Mouse (Mus musculus) lung, postnatal 0 days (tissue): ENCODE measurements around the gene Lrrc74b. TPM values are rescaled to one million over a fixed set of nuclear protein-coding genes. Genes with fewer than 3 reads are reported as not detected.
"Not testable (repeated sequence)": the region's sequence is repeated elsewhere in the genome, so short reads cannot be mapped to it uniquely, and the experiment has no call there.

ENCODE experiments used
- ATAC-seq: fragments of 200-750 bp; cut with Nextera tagmentation; 2 replicates; pipeline ENCODE4 v1.8.0; 2017; ENCODE audit warnings: moderate library complexity
- DNase-seq: peaks from one replicate; pipeline ENCODE4 v3.0.0-alpha.2; 2016; ENCODE audit warnings: low spot score
- H3K27ac ChIP-seq: fragments of 300-500 bp; sonication (generic); 2 replicates; pipeline ENCODE4 v1.5.1; 2014; ENCODE audit warnings: antibody characterized with exemption, mild to moderate bottlenecking, low read length, mixed read lengths
- H3K27me3 ChIP-seq: fragments of 300-500 bp; sonication (generic); replicated peaks from 2 replicates; pipeline ENCODE4 v1.6.1; 2014; ENCODE audit warnings: low read length, mixed read lengths; ENCODE audit not compliant: insufficient read depth
- H3K36me3 ChIP-seq: fragments of 300-500 bp; sonication (generic); 2 replicates; pipeline ENCODE4 v1.6.1; 2014; ENCODE audit warnings: low read length, mixed read lengths; ENCODE audit not compliant: insufficient read depth
- H3K4me1 ChIP-seq: fragments of 300-500 bp; sonication (generic); 2 replicates; pipeline ENCODE4 v1.6.1; 2014; ENCODE audit warnings: antibody characterized with exemption, low read depth, low read length, mixed read lengths; ENCODE audit not compliant: insufficient read depth
- H3K4me2 ChIP-seq: fragments of 300-500 bp; sonication (generic); replicated peaks from 2 replicates; pipeline ENCODE4 v1.6.1; 2014; ENCODE audit warnings: low read depth, mild to moderate bottlenecking, low read length, moderate library complexity, mixed read lengths
- H3K4me3 ChIP-seq: fragments of 300-500 bp; sonication (generic); 2 replicates; pipeline ENCODE4 v1.5.1; 2014; ENCODE audit warnings: low read depth, low read length
- H3K9ac ChIP-seq: fragments of 300-500 bp; sonication (generic); replicated peaks from 2 replicates; pipeline ENCODE4 v1.6.1; 2014; ENCODE audit warnings: low read depth, mild to moderate bottlenecking
- H3K9me3 ChIP-seq: fragments of 300-500 bp; sonication (generic); 2 replicates; pipeline ENCODE4 v1.6.1; 2016; ENCODE audit warnings: low read length, mixed read lengths
- CTCF ChIP-seq: IDR thresholded peaks from 2 replicates; pipeline ENCODE4 v1.5.1; 2016; ENCODE audit warnings: antibody characterized with exemption, mild to moderate bottlenecking
- EP300 ChIP-seq: IDR thresholded peaks from 2 replicates; pipeline ENCODE4 v1.6.1; 2016; ENCODE audit warnings: antibody characterized with exemption, mild to moderate bottlenecking, control low read depth
- WGBS: fragments of 180-500 bp; shearing (Covaris S2); extraction: QIAGEN DNeasy Blood & Tissue Kit; methylation state at CpG from one replicate; pipeline ENCODE4 v1.1.7; 2014; 5-methylcytosine and 5-hydroxymethylcytosine counted together
- polyA plus RNA-seq: library from polyadenylated mRNA; unstranded; fragments of >200 nt; fragmentation: Nextera tagmentation; extraction: Ambion mirVana; gene quantifications from 2 replicates; pipeline ENCODE4 v1.2.1, GENCODE M21; 2015

The Lrrc74b gene
- polyA plus RNA-seq, 1 experiment from 2014 or later: 5.3 TPM

DNA sequence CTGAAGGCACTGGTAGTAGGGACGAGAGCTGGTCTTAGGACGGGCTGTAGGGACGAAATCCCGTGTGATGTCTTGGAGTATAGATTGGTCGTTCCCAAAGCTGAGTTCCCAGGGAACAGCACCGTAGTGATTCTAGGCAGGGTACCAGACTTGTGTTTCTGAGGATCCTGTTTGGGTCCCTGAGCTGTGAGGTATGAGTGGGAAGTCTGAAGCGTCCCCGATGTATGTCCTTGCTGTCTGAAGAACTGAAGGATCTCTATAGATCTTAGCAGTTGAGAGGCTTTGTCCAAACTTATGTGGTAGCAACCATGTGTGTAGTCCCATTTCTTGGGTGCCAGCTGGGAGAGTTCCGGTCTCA, 51.8 kb downstream of the Lrrc74b start:
- no peak for ATAC-seq
- Histone ChIP-seq H3K4me1 (peaks cover 10% of the 10 kb centered on the region; the same call in 1 of the 2 replicates), H3K36me3 (peaks cover 13% of the 10 kb centered on the region; the same call in 1 of the 2 replicates), H3K9ac (peak overlapping the region; percentile 64), H3K9me3 (no peaks in the 10 kb centered on the region), H3K27ac (peak overlapping the region; percentile 76; the same call in 1 of the 2 replicates), H3K4me2 (peak overlapping the region; percentile 70), H3K27me3 (no peaks in the 10 kb centered on the region), H3K4me3 (peak overlapping the region; percentile 73)
- TF ChIP-seq CTCF (no peak), EP300 (no peak)
- no peak for DNase-seq
- WGBS: 6% methylated on average over 9 of the region's 9 CpGs

DNA sequence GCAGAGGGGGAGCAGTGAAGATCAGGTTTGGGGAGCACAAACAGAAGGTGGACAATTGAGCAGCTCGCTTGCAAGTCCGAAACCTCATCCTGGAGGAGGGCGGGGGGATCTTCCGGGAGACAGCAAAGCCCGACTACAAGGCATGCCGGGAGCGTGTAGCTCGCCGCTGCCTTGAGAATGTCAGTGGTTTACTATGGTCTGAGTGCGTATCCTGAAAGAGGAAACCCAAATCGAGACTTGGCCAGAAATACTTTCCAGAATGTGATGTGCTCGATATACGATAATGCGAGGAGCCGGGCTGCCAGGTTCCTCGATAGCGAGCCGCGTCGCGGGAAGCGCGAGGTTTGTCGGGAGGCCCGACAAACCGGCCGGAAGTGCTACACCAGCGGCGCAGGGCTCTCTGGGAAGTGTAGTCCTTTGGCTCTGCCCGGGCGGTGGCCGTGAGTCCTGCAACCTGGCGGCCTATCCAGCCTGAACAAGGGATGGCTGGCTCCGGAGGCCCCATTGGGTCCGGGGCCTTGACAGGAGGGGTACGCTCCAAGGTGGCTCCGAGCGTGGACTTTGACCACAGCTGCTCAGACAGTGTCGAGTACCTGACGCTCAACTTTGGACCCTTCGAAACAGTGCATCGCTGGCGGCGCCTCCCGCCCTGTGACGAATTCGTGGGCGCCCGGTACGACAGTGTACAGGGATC, 52.4 kb downstream of the Lrrc74b start, which contains the start of gene Lztr1:
Gene Lztr1, plus strand, starts transcription at position 143 of the 694 bp plus-strand sequence.
- no peak for TF ChIP-seq EP300
- TF ChIP-seq CTCF: peak; percentile 25
- H3K27me3 ChIP-seq: no peaks in the 10 kb centered on the region
- DNase-seq (peak; percentile 94), ATAC-seq (peak; percentile 95)
- peak within 1 kb of the TSS; percentile 70 for H3K4me2 ChIP-seq
- peak within 1 kb of the TSS; percentile 73 for H3K4me3 ChIP-seq
- H3K36me3 ChIP-seq: peaks cover 13% of the 10 kb centered on the region; the same call in 1 of the 2 replicates
- no peaks in the 10 kb centered on the region for H3K9me3 ChIP-seq
- WGBS: under 1% methylated on average over 50 of the region's 50 CpGs
- H3K27ac ChIP-seq: peak within 1 kb of the TSS; percentile 76
- H3K4me1 ChIP-seq: peaks cover 10% of the 10 kb centered on the region; the same call in 1 of the 2 replicates
- peak within 1 kb of the TSS; percentile 64 for H3K9ac ChIP-seq

DNA sequence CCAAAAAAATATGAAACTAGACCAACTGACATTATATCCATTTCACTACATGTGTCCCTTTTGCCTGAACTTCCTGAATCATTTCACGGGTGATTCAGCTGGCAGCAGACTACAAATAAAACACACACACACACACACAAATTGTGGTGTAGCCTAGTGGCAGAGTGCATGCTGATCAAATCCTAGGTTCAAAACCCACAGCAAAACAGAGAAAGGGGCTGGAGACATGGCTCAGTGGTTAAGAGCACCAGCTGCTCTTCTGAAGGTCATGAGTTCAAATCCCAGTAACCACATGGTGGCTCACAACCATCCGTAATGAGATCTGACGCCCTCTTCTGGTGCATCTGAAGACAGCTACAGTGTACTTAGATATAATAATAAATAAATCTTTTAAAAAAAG, 53.0 kb downstream of the Lrrc74b start:
- H3K27me3 ChIP-seq, H3K36me3 ChIP-seq, H3K27ac ChIP-seq, DNase-seq, H3K9me3 ChIP-seq: not testable (repeated sequence)
- ATAC-seq: 0 out of 2 replicates have a peak, but pooled peaks have one; percentile 0
- Histone ChIP-seq H3K4me3 (peak overlapping the region; percentile 73), H3K9ac (peak overlapping the region; percentile 64; the same call in 1 of the 2 replicates), H3K4me2 (peak overlapping the region; percentile 70), H3K4me1 (peaks cover 10% of the 10 kb centered on the region; the same call in 1 of the 2 replicates)
- 19% methylated on average over 3 of the region's 3 CpGs for WGBS
- 0 out of 2 replicates have a peak, but pooled peaks have one; percentile 10 for TF ChIP-seq CTCF

DNA sequence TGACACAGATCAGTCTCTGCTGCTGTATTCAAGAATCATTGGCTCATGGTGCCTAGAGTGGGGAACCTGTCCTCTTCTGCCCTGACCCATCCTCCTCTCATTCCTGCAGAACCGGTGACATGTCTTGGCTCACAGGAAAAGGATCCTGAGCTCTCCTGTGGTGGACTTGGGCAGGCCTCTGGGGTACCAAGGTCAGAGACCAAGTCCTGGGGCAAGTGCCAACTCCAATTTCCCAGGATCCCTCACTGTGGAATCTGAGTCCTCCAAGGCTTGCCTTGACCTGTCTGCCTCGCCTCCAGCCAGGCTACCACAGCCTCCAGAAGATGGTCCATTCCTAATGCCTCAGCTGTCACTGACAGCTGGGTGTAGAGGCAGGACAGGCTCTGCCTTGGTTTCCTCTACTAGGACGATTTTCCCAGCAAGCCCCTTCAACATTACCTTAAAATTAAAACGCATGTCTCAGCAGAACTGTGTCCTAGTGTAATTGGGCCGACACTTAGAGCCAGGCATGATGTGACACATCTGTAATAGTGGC, 54.0 kb downstream of the Lrrc74b start:
- TF ChIP-seq EP300 (no peak), CTCF (no peak)
- Histone ChIP-seq H3K27me3 (no peaks in the 10 kb centered on the region), H3K9me3 (no peaks in the 10 kb centered on the region), H3K27ac (no peak overlapping the region), H3K4me1 (peaks cover 10% of the 10 kb centered on the region; the same call in 1 of the 2 replicates), H3K9ac (no peak overlapping the region), H3K4me2 (no peak overlapping the region), H3K36me3 (no peaks in the 10 kb centered on the region), H3K4me3 (no peak overlapping the region)
- DNase-seq: no peak
- ATAC-seq: no peak
- WGBS: 88% methylated on average over 5 of the region's 5 CpGs

DNA sequence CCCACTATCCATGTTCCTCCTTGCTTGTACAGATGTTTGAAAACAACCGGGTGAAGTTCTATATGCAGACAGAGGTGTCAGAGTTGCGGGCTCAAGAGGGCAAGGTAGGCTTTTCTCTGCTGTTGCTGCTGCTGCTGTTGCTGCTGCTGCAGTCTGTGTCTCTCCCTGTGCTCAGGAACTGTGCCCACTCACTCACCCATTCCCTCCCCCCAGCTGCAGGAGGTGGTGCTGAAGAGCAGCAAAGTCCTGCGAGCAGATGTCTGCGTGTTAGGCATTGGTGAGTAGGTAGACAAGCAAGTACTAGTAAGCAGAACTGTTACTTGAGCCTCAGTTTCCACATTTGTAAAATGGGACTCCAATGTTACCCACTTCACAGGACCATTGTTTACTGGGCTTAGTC, 58.4 kb downstream of the Lrrc74b start:
- no peak overlapping the region for H3K4me3 ChIP-seq
- no peak overlapping the region for H3K4me2 ChIP-seq
- ATAC-seq: no peak
- TF ChIP-seq CTCF: no peak
- TF ChIP-seq EP300: no peak
- H3K36me3 ChIP-seq: no peaks in the 10 kb centered on the region
- H3K9me3 ChIP-seq: no peaks in the 10 kb centered on the region
- H3K27me3 ChIP-seq: no peaks in the 10 kb centered on the region
- no peak for DNase-seq
- WGBS: 64% methylated on average over 4 of the region's 4 CpGs
- no peaks in the 10 kb centered on the region for H3K4me1 ChIP-seq
- H3K27ac ChIP-seq: no peak overlapping the region
- H3K9ac ChIP-seq: no peak overlapping the region

DNA sequence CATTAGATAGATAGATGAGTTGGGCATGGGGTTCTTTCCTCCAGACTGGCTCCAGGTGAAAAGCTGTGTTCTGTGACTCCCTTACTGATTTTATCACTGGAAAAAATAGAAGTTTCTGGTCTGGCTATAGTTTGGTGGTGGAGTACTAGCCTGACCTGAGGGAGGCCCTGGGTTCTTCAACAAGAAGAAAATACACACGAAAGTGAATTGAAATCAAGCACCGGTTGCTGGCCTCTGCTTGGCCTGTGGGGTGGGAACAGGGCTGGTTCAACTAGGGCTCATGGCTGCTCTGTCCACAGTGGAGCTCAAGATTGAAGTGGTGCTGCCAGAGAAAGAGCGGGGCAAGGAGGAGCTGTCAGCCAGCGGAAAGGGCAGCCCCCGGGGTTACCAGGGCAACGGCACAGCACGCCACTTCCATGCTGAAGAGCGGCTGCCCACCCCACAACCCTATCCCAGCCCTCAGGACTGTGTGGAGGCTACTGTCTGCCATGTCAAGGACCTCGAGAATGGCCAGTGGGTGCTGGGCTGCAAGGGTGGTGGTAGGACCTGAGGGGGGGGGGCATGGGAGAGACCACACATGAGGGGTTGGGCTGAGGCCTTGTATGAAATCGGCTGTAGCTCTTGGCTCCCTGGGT, 61.7 kb downstream of the Lrrc74b start:
- Histone ChIP-seq H3K9me3 (no peaks in the 10 kb centered on the region), H3K4me1 (no peaks in the 10 kb centered on the region), H3K4me2 (no peak overlapping the region), H3K27me3 (no peaks in the 10 kb centered on the region), H3K36me3 (no peaks in the 10 kb centered on the region), H3K9ac (no peak overlapping the region), H3K27ac (no peak overlapping the region), H3K4me3 (no peak overlapping the region)
- TF ChIP-seq EP300: no peak
- no peak for TF ChIP-seq CTCF
- ATAC-seq (peak; percentile 32), DNase-seq (no peak)
- WGBS: 23% methylated on average over 10 of the region's 10 CpGs
